Mouse (Mus musculus) lung, postnatal 14 days (tissue): ENCODE measurements around the gene Nup93.

ENCODE experiments used
- DNase-seq: peaks from one replicate; pipeline ENCODE4 v3.0.0; 2021

Nup93 gene

DNA sequence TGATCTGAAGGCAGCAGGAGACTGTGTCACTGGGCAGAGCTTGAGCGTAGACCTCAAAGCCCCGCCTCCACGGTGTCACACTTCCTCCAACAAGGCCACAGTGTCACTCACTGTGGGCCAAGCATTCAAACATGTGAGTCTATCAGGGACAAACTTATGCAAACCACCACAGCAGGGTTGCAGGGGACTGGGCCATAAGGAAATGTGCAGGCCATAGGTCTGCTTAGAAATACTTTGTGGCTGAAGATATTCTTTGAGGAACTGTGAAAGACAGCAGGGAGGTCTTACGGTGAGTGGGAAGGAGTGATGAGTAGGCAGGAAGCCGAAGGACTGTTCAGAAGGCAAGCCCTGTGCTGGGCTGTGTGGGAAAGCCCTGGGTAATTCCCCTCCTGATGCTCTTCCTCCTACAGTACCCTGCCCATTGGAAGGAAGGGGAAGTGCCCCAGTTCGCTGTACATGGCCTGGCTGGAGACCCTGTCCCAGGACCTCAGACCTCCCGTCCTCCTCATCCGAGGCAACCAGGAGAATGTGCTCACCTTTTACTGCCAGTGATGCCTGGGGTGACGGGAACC lies 151.1 kb downstream of the Nup93 start:
- peak; percentile 46 for DNase-seq
